Mouse (Mus musculus): Measurements from ENCODE around the gene Akap2.

Gene Akap2

DNA sequence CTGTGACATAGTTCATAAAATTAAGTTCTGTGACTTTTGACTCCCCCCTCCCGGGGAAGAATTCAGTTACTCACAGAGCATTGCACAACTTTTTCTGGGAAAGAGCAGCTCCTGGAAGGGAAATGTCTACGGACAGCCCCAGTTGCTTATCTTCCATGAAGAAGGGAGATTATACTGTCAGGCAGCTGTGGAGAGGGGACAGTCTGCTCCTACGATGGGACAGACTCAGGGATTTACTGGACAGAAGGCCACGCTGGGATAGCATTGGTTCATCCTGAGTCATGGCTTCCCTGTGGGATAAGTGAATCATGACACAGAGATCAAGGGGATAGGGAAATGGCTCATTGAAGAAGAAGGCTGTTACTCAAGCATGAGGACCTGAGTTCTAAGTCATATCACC, 121.9 kb downstream of the Akap2 start:
- DNase-seq = no peak

DNA sequence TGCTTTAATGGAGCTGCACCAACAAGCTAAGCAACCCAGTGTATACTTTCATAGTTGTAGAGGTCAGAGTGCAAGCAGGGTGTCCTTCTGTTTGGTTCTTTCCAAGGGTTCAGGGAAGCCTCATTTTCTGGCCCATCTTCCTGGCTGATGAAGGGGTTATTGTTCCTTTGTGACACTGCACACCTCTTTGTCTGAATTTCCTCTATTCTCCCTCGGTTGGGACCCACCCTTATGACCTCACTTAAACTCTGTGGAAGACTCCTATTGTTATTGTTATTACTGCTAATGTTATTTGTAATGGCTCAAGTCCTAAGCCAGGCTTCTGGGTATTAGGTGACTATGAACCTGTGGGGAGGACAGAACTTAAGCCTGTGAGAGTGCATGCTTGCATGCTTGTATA, 124.5 kb downstream of the Akap2 start:
- peak; percentile 39 for DNase-seq

DNA sequence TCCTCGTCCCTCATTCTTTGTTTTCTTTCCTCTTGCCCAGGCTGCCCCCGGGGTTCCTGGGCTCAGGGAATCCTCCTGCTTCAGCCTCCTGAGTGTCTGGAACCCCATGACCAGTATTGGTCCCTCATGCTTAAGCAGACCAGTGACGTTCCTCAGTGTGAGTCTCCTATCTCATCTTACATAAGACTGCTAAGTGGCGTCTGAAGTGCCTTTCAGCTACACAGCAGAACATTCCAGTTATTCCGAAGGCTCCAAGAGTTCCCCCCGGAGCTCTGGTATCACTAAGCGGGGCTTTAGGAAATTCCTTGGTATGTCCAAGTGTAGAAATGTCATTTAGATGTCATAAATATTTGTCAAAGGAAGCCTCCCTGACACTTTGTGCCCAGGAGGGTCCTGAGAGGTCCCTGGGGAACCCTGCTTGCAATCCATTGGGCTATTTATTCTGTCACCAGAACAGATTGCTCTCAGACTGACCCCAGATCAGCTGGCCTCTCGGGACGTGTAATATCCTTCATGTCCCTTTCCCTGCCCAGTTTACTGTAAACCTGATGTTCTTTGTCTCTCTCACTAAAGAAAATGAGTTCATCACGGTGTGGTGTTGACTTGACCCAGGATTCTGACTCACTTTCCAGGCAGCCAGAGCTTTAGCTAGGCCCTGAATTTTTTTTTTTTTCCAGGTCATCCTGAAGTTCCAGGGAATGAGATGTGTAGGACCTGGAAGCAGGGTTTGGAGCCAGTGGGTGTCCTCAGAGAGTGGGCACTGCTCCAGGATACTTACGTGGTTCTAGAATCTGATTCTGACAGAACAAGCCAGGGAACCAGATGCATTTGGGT, 125.2 kb downstream of the Akap2 start:
- no peak for DNase-seq

DNA sequence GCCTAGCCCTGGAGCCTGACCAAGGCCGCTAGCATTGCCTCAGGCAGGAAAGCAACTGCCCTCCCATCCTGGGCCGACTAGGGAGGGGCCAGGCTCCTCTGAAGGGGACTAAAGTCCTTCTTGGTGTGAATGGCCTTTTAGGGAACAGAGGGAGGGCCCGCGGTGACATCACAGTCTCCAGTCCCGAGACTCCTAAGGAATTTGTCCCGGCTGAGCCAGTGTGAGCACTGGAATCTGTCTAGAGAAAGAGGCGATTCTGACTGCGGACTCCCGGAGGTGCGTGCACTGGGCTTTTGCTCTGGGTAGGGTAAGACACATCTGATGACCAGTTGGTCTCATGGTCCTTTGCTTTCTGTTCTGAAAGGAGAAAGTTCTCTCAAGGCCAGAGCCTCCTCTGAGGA, 127.6 kb downstream of the Akap2 start:
- peak; percentile 96 for DNase-seq

DNA sequence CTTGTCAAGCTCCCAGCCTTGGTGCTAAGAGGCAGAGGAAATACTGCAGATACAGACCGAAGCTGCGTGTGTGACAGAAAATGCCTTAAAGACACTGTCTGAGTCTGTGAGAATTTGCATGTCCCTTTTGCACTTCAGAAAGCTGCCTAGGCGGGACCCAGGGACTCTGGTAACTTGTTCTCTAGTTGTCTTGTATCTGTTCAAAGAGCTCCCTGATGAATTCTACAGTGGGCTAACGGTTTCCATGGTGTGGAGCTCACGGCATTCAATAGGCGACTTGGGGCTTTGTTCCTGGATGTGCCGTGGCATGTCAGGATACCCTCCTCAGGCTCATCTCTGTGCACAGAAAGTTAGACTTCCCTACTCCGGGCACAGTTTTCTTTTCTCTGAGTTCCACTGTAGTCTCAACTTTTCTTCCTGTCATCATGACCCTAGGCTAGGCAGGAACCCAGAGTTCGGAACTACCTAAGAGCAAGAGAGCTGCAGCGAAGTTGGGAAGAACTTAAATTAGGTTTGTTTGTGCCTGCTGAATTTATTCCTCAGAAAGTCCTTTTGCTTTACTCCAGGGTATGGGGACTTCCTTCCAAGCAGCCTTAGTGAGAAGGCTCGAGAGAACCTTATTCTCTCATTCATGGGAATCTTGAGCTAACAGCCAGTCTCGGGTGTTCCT, 128.2 kb downstream of the Akap2 start:
- no peak for DNase-seq

DNA sequence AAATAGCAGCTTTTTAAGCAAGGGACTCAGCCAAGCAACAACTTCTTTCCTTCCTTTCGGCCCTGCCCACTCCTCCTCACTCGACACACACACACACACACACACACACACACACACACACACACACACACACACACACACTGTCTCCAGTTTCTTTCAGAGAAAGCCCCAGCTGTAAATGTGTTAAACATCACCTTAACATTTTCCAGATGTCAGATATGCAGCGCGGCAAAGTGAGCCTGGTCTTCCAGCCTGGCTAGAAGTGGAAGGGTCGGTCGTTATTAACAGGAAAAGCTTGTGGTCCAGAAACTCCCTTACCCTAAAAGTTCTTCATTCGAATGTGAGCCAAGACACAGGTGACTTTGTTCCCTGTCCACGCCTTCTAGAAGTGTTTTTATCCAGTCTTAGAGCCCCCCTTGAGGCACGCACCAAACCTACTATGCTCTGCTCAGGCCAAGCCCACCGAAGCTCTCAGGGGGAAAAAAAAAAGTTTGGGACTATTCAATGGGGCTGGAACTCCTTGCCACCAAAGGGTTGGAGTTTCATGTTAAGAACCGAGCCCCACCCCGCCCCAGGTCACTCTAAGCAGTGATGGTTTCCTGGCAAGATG, 129.0 kb downstream of the Akap2 start:
- no peak for DNase-seq

DNA sequence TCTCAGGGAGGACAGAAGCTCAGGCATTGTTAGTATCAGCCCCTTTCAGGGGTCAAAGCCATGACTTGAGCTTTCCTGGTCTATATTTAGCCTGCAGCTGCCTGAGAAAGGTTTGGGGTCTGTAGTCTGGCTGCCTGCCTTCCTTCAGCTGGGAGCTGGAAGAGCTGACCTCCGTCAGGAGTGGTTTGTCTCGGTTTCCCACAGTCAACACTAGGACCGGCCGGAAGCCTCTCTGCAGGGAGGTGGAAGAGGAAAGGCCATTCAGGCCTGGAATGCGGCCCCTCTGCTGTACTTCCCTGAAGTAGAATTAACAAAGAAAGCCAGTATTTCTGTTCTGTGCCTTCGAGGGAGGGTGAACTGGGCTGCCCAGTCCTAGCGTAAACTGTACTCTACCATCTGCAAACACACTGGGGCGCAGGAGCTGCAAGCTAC, 129.6 kb downstream of the Akap2 start:
- DNase-seq = peak; percentile 64

DNA sequence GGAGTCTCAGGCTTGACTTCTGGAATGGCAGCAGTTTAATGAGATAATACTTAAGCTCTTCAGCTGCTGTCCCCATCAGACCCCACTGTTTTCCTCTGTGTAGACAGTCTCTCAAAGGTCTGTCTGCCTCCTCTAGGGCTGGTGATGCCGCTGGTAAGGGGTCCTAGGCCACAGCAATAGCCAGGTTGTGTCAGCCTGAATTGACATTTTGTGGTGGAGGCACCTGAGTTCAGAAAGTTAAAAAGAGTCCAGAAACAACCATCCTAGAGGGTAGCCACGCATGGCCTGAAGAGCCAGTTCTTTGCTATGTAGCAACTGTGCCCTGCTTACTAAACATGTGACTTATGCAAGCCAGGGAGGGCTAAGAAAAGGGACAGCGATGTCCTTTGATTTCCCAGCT, 130.2 kb downstream of the Akap2 start:
- DNase-seq = no peak

DNA sequence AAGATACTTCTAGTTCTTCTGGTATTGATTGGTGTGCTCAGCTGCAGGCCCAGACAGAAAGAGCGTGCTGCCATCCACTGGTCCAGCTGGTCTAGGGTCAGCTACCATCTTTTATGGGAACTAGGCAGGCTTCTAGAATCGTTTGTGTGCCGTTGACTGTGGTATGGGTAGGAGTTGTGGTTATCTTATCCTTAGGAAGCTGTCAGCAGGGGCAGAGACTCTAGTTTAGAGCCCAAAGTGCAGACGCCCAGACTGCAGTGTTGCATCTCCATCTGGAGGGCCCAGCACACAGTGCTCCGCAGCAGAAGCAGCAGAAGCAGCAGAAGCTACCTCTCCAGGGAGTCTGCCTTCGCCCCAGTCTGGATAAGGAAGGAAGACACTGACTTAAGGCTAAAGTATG, 132.0 kb downstream of the Akap2 start:
- DNase-seq = no peak

DNA sequence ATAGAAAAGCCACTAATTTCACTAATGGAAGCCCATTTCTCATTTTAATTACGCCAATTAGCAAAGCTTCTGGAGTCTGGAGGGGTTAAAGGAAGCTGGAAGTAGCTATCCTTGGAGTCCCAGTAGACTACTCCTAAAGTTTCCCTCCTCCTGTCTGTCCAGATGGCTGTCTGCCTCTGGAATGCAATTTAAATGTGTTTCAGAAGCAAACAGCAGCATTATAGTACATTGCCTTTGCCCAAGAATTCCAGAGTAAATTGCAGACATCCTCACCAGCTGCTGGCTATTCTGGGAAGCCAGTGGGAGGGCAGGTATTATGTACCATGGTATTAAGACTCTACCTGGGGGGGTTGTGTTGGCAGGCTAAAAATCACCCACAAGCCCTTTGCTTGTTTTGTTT, 134.3 kb downstream of the Akap2 start:
- no peak for DNase-seq

DNA sequence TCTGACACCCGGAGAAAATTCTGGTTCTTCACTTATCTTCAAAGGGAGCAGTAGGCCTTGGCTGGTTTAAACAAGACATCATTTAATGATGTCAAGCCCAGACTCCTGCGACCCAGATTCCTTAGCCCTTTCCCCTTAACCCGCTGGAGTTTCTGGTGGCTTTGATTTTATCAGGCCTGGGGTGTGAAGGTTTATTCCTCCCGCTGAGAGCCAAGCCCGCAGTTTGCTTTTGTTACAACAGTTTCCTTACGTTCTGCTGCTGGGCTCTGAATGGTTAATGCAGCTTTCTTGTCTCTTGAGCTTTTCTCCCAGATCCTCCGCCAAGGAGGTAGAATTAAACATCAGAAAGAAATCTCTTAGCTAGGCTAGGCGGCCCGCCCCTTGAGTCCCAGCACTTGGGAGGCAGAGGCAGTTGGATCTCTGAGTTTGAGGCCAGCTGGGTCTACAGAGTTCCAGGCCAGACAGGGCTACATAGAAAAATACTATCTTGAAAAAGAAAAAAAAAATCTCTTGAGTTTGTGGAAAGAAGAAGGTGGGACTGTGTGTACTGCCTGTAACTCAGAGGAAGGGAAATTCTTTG, 135.1 kb downstream of the Akap2 start:
- no peak for DNase-seq

DNA sequence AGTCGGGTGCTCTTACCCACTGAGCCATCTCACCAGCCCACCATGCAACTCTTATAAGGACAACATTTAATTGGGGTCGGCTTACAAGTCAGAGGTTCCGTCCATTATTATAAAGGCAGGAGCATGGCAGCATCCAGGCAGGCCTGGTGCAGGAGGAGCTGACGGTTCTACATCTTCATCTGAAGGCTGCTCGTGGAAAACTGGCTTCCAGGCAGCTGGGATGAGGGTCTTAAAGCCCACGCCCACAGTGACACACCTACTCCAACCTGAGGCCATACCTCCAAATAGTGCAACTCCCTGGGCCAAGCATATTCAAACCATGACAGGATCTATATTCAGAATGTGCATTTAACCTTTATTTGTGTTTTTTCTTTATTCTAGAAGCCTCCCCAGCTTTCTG, 136.7 kb downstream of the Akap2 start:
- DNase-seq = no peak

DNA sequence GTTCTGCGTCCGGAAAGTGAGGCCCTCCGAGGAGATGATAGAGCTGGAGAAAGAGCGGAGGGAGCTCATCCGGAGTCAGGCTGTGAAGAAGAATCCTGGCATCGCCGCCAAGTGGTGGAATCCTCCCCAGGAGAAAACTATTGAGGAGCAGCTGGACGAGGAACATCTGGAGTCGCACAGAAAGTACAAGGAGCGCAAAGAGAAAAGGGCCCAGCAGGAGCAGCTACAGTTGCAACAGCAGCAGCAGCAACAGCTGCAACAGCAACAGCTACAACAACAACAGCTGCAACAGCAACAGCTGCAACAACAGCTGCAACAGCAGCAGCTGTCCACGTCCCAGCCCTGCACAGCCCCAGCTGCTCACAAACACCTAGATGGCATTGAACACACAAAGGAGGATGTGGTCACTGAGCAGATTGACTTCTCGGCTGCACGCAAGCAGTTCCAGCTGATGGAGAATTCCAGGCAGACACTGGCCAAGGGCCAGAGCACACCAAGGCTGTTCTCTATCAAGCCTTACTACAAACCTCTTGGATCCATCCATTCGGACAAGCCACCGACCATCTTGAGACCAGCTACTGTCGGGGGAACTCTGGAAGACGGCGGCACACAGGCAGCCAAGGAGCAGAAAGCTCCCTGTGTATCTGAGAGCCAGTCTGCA, 138.0 kb downstream of the Akap2 start:
- DNase-seq = peak; percentile 80

DNA sequence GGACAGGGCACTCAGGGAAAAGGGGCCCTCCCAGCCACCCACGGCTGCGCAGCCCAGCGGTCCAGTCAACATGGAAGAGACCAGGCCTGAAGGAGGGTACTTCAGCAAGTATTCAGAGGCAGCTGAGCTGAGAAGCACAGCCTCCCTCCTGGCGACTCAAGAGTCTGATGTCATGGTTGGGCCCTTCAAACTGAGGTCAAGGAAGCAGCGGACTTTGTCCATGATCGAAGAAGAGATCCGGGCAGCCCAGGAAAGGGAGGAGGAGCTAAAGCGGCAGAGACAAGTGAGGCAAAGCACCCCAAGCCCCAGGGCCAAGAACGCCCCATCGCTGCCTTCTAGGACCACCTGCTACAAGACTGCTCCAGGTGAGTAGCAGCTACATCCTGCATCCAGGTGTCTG, 139.2 kb downstream of the Akap2 start:
- DNase-seq = no peak

DNA sequence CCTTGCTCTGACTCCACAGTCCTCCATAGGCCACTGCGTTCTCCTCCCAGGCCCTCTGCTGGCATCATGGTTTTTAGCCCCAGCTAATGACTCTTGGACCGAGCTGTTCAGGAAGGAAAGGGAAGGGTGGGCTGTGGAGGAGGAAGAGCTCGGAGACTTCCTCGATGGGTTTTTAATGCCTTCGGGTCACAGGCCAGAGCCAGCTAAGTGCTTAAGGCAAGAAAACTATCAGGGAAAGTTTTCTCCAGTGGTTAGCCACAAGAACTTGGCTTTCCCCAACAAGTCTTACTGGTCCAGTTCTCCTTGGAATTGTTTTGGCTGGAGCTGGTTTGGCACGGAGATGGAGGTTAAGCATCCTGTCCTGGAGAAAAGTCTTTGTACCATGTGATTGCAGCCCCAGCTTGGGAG, 142.8 kb downstream of the Akap2 start:
- DNase-seq = peak; percentile 69

DNA sequence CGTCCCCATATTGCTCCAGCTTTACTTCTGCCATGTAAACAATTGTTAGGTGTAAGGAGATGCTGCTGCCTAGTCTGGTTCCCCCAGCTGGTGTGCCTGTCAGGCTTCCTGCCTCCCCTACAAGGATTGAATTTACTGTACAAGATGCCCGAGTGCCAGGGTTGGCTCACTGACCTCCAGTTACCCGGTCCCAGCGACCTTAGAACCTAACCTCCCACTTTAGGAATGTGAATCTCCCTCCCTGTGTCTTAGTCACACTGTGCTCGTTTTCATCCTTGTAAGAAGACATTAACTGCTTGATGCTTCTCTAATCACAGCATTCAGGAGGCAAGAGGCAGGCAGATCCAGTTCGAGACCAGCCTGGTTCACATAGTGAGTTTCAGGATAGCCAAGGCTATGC, 143.7 kb downstream of the Akap2 start:
- DNase-seq = no peak

DNA sequence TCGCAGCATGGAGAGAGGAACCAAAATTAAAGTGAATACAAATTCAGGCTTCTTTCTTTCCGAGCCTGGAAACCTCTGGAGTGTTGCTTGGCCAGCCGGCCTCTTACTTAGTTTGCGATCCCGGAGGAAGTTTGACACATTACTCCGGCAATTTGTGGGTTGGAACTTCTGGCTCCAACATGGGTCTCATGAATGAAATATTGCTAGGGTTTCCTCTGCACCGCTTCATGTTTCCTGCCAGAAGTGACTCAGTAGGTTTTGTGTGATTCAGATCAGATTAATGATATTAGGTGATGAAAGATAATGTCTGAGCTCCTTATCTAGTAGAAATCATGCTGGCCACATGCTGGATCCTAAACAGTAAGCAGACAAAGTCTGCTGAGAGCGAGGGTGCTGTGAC, 144.4 kb downstream of the Akap2 start:
- no peak for DNase-seq

DNA sequence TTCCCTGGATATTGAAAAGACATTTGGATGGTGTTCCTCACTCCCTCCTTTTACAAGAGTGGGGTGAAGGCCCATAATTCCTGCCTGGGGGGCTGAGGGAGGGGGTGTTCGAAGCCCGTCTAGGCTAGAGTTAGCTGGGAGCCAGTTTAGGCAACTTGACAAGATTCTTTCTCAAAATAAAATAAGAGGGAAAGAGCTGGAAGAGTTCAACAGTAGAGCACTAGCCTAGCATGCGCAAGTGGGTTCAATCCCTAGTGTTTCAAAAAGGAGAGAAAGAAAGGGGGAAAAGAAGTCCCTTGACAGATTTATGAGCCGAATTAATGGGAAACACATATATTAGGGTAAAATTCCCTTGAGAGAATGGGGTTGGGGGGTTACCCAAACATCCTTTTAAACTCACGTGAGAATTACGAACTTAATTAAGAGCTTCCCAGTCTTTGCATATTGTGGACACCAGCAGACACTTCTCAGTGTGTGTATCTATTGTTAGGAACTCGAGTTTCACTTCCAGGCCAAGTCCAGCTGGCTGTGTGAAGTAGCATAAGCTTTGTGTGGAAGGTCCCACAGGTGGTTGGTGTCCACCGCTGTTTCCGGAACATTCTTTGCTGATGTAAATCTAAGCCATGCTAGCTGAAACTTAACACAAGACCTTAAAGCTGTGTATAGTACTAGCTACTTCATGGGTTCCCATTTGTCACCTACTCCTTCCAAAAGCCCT, 145.0 kb downstream of the Akap2 start:
- DNase-seq = no peak

DNA sequence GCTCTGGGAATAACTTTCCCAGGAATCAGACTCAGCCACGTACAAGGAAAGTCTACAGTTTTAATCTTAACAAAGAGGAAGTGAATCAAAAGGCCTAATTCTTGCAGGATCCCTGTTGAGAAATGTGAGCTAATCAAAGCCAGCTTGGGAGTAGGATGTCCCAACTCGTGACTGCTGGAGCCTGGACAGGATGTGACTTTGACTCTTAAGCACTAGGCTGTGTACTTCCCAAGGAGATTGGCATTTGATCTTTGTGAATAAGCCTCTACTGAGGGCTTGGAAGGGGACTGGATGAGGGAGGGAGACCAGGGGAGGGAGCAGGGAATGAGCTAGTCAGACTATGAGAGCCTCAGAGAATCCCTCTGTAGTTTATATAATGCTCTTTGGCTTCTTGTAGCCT, 148.6 kb downstream of the Akap2 start:
- DNase-seq = peak; percentile 65

DNA sequence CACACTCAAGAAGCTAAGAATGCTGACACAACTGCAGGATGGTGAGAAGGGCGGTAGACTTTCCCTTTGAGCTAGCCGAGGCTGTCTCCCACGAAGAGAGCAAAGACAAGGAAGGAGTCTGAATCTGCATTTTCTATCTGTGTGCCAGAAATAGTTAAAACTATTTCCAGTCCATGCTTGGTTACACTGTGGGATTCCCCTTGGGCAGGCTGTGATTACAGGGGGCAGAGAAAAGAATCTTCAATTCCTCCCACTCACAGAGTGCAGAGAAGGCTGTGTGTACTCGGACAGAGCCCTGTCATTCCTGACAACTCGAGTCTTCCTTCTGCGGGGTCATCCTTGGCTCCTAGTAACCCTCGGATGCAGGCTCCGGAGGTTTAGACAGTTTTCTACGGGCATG, 149.5 kb downstream of the Akap2 start:
- DNase-seq = no peak

DNA sequence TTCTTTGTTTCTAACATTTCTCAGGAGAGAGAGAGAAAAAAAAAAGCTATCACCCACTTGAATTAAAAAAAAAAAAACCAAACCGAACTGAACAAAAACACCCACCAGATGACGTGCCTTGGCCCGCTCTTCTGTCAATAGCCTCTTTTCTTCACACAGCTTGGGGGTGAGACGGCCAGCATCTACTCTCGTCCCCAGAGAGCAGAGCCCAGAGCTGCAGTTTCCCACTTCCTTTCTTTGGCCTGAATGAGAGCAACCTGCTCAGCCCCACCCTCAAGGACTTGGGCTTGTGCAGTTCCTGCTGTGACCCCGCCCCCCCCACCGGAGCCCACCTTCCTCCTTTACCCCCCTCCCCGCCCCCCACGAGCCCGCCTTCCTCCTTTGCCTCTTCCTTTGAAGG, 150.0 kb downstream of the Akap2 start:
- peak; percentile 41 for DNase-seq

DNA sequence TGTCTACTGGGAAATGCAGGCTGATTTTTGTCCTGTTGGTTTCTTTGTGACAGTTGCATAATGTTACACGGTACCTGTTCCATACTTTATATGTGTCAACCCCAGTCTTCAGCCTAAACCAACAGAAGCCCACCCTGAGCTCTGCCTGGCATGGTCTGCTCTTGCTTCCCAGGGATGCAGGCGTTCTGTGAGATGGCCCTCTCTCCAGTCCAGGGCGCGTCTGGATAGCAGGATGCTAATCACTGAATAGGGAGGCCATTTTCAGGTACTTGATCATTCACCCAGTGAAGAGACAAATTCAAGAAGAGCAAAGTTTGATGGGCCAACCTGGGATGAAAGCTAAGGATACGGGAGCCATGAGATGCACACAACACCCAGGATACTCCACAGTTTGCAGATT, 161.7 kb downstream of the Akap2 start:
- DNase-seq = no peak

Data from lung, postnatal 10 days (tissue).